Mouse (Mus musculus): ENCODE measurements around the gene Slitrk2.
A peak's percentile ranks its signal among the peaks of the same experiment; 100 is the strongest.

Slitrk2 gene

DNA sequence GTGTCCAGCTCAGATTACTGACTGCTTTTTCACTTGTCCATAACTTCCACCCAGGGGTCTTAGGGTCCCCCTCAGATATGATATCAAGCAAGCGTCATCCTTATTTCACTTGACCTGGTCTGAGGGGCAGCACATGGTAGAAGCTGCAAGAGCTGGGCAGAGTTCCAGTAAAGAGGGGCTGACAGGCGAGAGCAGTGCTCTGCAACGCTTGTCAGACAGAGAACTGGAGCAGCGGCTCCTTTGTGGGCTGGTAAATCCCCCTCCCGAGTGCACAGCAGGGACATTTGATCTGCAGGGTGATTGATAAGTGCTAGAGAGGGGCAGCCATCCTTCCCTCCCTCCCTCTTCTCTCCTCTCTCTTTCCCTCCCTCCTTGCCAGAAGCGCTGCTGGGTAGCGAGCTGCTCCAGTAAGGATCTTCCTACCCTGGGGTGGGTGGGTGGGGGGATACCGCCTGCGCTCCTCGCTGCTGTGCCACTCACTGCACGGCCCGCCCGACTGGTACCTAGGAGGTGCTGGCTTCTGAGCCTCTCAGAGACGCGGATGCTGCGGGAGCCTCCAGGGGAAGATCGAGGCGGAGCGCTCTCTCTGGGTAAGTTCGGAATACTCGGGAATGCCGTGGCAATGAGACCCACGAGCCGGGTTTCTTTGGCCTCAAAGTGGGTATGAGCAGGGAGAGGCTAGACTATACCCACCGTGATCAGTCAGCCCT, at the start of gene Slitrk2:
Slitrk2 (plus strand) TSS at position 408 of the 710 bp plus-strand sequence.
- H3K4me1 ChIP-seq (replicated peaks; ENCODE audit: low read depth, low read length) = no peaks in the 10 kb centered on the region; the same call in 1 of the 2 replicates
- peaks cover 23% of the 10 kb centered on the region for H3K27me3 ChIP-seq (ENCODE audit: insufficient read depth, low read length)
- no peaks in the 10 kb centered on the region for H3K9me3 ChIP-seq (ENCODE audit: low read length)
- TF ChIP-seq NANOG (IDR thresholded peaks at IDR 0.05; ENCODE audit: borderline replicate concordance, low read length) = no peak
- TF ChIP-seq POU5F1 (IDR thresholded peaks at IDR 0.05; ENCODE audit: borderline replicate concordance, low read length) = no peak
- no peak for TF ChIP-seq CTCF (conservative IDR thresholded peaks at IDR 0.05; ENCODE audit: low read length)
- H3K4me3 ChIP-seq (replicated peaks; ENCODE audit: low read length) = no peak within 1 kb of the TSS
- no peaks in the 10 kb centered on the region for H3K36me3 ChIP-seq (ENCODE audit: insufficient read depth, low read length)

DNA sequence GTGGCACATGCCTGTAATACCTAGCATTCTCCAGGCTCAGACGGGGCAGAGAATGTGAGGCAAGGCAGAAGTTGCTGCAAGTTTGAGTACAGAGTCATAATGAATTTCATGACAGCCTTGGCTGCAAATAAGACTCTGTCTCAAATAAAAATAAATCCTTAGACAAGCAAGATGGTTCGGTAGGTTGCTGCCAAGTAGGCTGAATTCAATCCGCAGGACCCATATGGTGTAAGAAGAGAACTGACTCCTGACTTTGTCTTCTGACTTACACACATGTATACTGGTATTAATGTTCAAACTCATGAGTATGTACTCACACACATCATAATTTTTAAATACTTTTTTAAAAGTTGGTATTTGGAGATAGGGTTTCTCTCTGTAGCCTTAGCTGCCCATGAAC, 43.6 kb upstream of the Slitrk2 start:
- Histone ChIP-seq H3K9me3 (ENCODE audit: low read length) (no peaks in the 10 kb centered on the region), H3K4me1 (replicated peaks; ENCODE audit: low read depth, low read length) (no peaks in the 10 kb centered on the region), H3K27me3 (ENCODE audit: insufficient read depth, low read length) (no peaks in the 10 kb centered on the region), H3K36me3 (ENCODE audit: insufficient read depth, low read length) (no peaks in the 10 kb centered on the region), H3K4me3 (replicated peaks; ENCODE audit: low read length) (no peak overlapping the region)
- TF ChIP-seq POU5F1 (IDR thresholded peaks at IDR 0.05; ENCODE audit: borderline replicate concordance, low read length) (no peak), CTCF (conservative IDR thresholded peaks at IDR 0.05; ENCODE audit: low read length) (no peak), NANOG (IDR thresholded peaks at IDR 0.05; ENCODE audit: borderline replicate concordance, low read length) (no peak)

DNA sequence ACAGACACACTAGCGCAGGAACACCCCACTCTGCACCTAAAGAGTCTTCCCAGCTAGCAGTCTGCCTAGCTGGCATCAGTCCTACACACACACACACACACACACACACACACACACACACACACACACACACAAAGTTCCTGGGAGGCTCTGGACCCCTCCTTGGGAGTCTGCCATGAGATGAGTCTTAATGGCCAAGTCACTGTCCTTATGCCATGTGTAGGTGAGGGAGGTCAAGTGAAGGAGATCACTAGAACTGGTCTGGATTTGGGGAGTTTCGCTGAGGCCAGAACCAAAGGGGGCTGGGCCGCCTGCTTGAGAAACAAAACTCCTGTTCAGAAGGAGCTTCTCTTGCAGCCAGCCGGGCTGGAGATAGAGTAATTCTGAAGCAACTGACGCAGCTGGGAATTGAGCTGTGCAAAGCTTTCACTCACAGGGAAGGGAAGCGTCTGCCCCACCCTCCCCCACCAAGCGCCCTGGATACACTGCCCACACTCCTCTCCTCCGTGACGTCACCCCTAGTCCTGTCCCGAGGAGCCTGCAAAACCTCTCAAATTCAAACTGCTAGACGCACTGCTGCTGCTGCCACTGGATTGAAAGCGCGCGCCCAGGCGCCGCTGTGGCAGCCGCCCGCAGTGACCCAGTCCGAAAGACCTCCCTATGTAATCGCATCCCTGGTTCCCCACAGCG, 3.5 kb downstream of the Slitrk2 start:
- TF ChIP-seq POU5F1 (IDR thresholded peaks at IDR 0.05; ENCODE audit: borderline replicate concordance, low read length) (no peak), CTCF (conservative IDR thresholded peaks at IDR 0.05; ENCODE audit: low read length) (no peak), NANOG (IDR thresholded peaks at IDR 0.05; ENCODE audit: borderline replicate concordance, low read length) (no peak)
- Histone ChIP-seq H3K27me3 (ENCODE audit: insufficient read depth, low read length) (peaks cover 28% of the 10 kb centered on the region), H3K4me3 (replicated peaks; ENCODE audit: low read length) (peak overlapping the region; percentile 37), H3K4me1 (replicated peaks; ENCODE audit: low read depth, low read length) (no peaks in the 10 kb centered on the region; the same call in 1 of the 2 replicates), H3K9me3 (ENCODE audit: low read length) (no peaks in the 10 kb centered on the region), H3K36me3 (ENCODE audit: insufficient read depth, low read length) (no peaks in the 10 kb centered on the region)

DNA sequence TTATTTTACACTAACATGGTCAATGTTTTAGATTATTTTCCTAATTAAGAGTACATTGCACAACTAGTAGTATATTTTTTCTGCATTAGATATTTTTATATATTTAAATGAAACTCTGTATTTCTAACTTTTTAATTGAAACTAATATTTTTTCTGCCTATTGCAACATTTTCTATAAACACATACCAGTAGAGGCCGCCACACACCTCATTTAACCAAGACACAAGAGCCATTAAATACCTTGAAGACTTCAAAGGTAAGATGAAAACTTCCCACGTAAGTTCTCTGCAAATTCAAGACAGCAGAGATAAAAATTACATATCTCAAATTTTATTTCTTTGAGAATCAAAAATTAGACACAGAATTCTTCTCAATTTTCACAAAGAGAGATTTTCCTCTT, 8.2 kb downstream of the Slitrk2 start:
- no peaks in the 10 kb centered on the region for H3K4me1 ChIP-seq (replicated peaks; ENCODE audit: low read depth, low read length)
- no peak for TF ChIP-seq NANOG (IDR thresholded peaks at IDR 0.05; ENCODE audit: borderline replicate concordance, low read length)
- no peak for TF ChIP-seq POU5F1 (IDR thresholded peaks at IDR 0.05; ENCODE audit: borderline replicate concordance, low read length)
- TF ChIP-seq CTCF (conservative IDR thresholded peaks at IDR 0.05; ENCODE audit: low read length) = no peak
- no peaks in the 10 kb centered on the region for H3K9me3 ChIP-seq (ENCODE audit: low read length)
- no peaks in the 10 kb centered on the region for H3K36me3 ChIP-seq (ENCODE audit: insufficient read depth, low read length)
- no peak overlapping the region for H3K4me3 ChIP-seq (replicated peaks; ENCODE audit: low read length)
- H3K27me3 ChIP-seq (ENCODE audit: insufficient read depth, low read length) = peaks cover 6% of the 10 kb centered on the region; the same call in 1 of the 2 replicates

DNA sequence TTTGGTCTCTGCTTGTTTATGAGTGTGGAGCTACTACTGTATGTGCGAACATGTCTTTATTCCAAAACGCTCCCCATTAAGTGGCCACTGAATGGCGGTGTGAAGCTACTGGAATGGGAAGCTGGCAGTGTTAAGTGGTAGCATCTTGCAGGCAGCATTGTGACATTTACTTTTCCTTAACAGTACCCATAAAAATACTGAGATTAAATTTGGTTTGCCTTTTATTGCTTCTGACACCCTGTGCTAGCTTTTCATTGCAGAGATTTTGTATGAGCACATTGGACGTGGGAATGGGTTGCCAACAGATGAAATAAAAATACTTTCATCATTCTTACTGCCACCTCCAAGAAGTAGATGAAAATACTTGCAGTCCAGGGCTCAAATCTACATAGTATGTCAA, 27.8 kb downstream of the Slitrk2 start:
- H3K36me3 ChIP-seq (ENCODE audit: insufficient read depth, low read length) = no peaks in the 10 kb centered on the region
- H3K4me1 ChIP-seq (replicated peaks; ENCODE audit: low read depth, low read length) = no peaks in the 10 kb centered on the region
- no peak overlapping the region for H3K4me3 ChIP-seq (replicated peaks; ENCODE audit: low read length)
- H3K9me3 ChIP-seq (ENCODE audit: low read length) = peaks cover 2% of the 10 kb centered on the region; the same call in 1 of the 2 replicates
- H3K27me3 ChIP-seq (ENCODE audit: insufficient read depth, low read length) = no peaks in the 10 kb centered on the region
- no peak for TF ChIP-seq CTCF (conservative IDR thresholded peaks at IDR 0.05; ENCODE audit: low read length)
- no peak for TF ChIP-seq NANOG (IDR thresholded peaks at IDR 0.05; ENCODE audit: borderline replicate concordance, low read length)
- TF ChIP-seq POU5F1 (IDR thresholded peaks at IDR 0.05; ENCODE audit: borderline replicate concordance, low read length) = no peak

DNA sequence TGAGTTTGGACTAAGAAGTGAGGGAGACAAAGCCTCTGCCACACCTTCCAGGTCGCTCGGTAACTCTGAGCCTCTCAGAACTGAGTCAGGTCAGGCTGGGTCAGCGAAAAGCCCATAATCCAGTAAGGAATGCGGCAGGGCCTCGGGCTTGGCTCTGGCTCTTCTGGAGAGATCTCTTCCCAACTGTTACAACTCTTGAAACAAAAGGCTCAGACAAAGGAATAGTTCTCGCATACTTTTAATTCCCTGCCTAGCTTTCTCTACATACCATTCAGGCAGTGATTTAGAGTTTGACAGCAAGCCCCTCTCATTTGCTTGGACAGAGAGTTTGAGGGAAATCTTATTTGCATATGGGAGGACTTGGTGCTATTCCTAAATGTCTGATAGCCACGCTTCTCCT, 29.5 kb downstream of the Slitrk2 start:
- TF ChIP-seq NANOG (IDR thresholded peaks at IDR 0.05; ENCODE audit: borderline replicate concordance, low read length) = no peak
- TF ChIP-seq POU5F1 (IDR thresholded peaks at IDR 0.05; ENCODE audit: borderline replicate concordance, low read length) = no peak
- TF ChIP-seq CTCF (conservative IDR thresholded peaks at IDR 0.05; ENCODE audit: low read length) = no peak
- H3K27me3 ChIP-seq (ENCODE audit: insufficient read depth, low read length) = no peaks in the 10 kb centered on the region
- no peaks in the 10 kb centered on the region for H3K36me3 ChIP-seq (ENCODE audit: insufficient read depth, low read length)
- H3K9me3 ChIP-seq (ENCODE audit: low read length) = peaks cover 2% of the 10 kb centered on the region; the same call in 1 of the 2 replicates
- no peak overlapping the region for H3K4me3 ChIP-seq (replicated peaks; ENCODE audit: low read length)
- no peaks in the 10 kb centered on the region for H3K4me1 ChIP-seq (replicated peaks; ENCODE audit: low read depth, low read length)
